Mouse (Mus musculus) midbrain, embryonic 14.5 days (tissue): ENCODE measurements around the gene Hmox1. TPM values are rescaled to one million over a fixed set of nuclear protein-coding genes. Genes with fewer than 3 reads are reported as not detected.

Experiments used
- ATAC-seq: fragments of 200-750 bp; cut with Nextera tagmentation; 2 replicates; pipeline ENCODE4 v1.8.0; 2017; ENCODE audit warnings: moderate number of reproducible peaks, moderate library complexity; ENCODE audit not compliant: low FRiP score, low TSS enrichment
- DNase-seq: peaks from one replicate; pipeline ENCODE4 v3.0.0-alpha.2; 2015
- H3K27ac ChIP-seq: fragments of 300-500 bp; sonication (generic); replicated peaks from 2 replicates; pipeline ENCODE4 v1.5.1; 2014; ENCODE audit warnings: mild to moderate bottlenecking, low read depth, low read length, moderate library complexity
- H3K27me3 ChIP-seq: fragments of 300-500 bp; sonication (generic); 2 replicates; pipeline ENCODE4 v1.6.1; 2014; ENCODE audit warnings: low read length, control low read depth, mixed read lengths; ENCODE audit not compliant: control insufficient read depth, insufficient read depth
- H3K36me3 ChIP-seq: fragments of 300-500 bp; sonication (generic); 2 replicates; pipeline ENCODE4 v1.6.1; 2014; ENCODE audit warnings: low read length, control low read depth; ENCODE audit not compliant: control insufficient read depth, insufficient read depth
- H3K4me1 ChIP-seq: fragments of 300-500 bp; sonication (generic); 2 replicates; pipeline ENCODE4 v1.6.1; 2014; ENCODE audit warnings: mild to moderate bottlenecking, antibody characterized with exemption, low read length, control low read depth; ENCODE audit not compliant: control insufficient read depth, insufficient read depth
- H3K4me2 ChIP-seq: fragments of 300-500 bp; sonication (generic); 2 replicates; pipeline ENCODE4 v1.6.1; 2014; ENCODE audit warnings: mild to moderate bottlenecking, low read length, moderate library complexity
- H3K4me3 ChIP-seq: fragments of 300-500 bp; sonication (generic); replicated peaks from 2 replicates; pipeline ENCODE4 v1.5.1; 2014; ENCODE audit warnings: low read depth, low read length
- H3K9ac ChIP-seq: fragments of 300-500 bp; sonication (generic); replicated peaks from 2 replicates; pipeline ENCODE4 v1.6.1; 2014; ENCODE audit warnings: mild to moderate bottlenecking, low read length, moderate library complexity
- H3K9me3 ChIP-seq: fragments of 300-500 bp; sonication (generic); 2 replicates; pipeline ENCODE4 v1.6.1; 2016; ENCODE audit warnings: low read length, control low read depth, mixed read lengths; ENCODE audit not compliant: control insufficient read depth
- WGBS: fragments of 180-500 bp; shearing (Covaris S2); extraction: QIAGEN DNeasy Blood & Tissue Kit; methylation state at CpG from one replicate; pipeline ENCODE4 v1.1.7; 2014; 5-methylcytosine and 5-hydroxymethylcytosine counted together
- polyA plus RNA-seq: library from polyadenylated mRNA; unstranded; fragments of >200 nt; fragmentation: Nextera tagmentation; extraction: Ambion mirVana; gene quantifications from 2 replicates; pipeline ENCODE4 v1.2.1, GENCODE M21; 2014

Gene Hmox1
- polyA plus RNA-seq, 1 experiment from 2014 or later, result 5.8 TPM

GRCm38 (mm10) chr8:75133399-75133798, 40.0 kb downstream of the Hmox1 start:
- Histone ChIP-seq H3K36me3 (peaks cover 9% of the 10 kb centered on the region), H3K9me3 (no peaks in the 10 kb centered on the region), H3K9ac (no peak overlapping the region), H3K4me3 (no peak overlapping the region), H3K4me2 (no peak overlapping the region), H3K27me3 (no peaks in the 10 kb centered on the region), H3K27ac (no peak overlapping the region), H3K4me1 (no peaks in the 10 kb centered on the region)
- ATAC-seq (no peak), DNase-seq (no peak)
- WGBS, result 72% methylated on average over 2 of the region's 2 CpGs

GRCm38 (mm10) chr8:75134603-75135391, 41.4 kb downstream of the Hmox1 start:
- 54% methylated on average over 2 of the region's 2 CpGs for WGBS
- no peak overlapping the region for H3K27ac ChIP-seq

GRCm38 (mm10) chr8:75135756-75136155, 42.3 kb downstream of the Hmox1 start:
- H3K4me2 ChIP-seq, result no peak overlapping the region
- no peak overlapping the region for H3K27ac ChIP-seq
- WGBS, result 61% methylated on average over 1 of the region's 1 CpGs
- DNase-seq (peak; percentile 16), ATAC-seq (peak; percentile 3; the same call in 1 of the 2 replicates)
- H3K9me3 ChIP-seq, result no peaks in the 10 kb centered on the region
- no peak overlapping the region for H3K4me3 ChIP-seq
- no peak overlapping the region for H3K9ac ChIP-seq
- no peaks in the 10 kb centered on the region for H3K36me3 ChIP-seq
- no peaks in the 10 kb centered on the region for H3K4me1 ChIP-seq
- H3K27me3 ChIP-seq, result no peaks in the 10 kb centered on the region

More at GRCm38 (mm10) chr8:75134603-75135391, 41.4 kb downstream of the Hmox1 start:
- H3K4me3 ChIP-seq, result no peak overlapping the region
- H3K9ac ChIP-seq, result no peak overlapping the region
- no peaks in the 10 kb centered on the region for H3K36me3 ChIP-seq
- no peak overlapping the region for H3K4me2 ChIP-seq
- H3K9me3 ChIP-seq, result no peaks in the 10 kb centered on the region
- DNase-seq, result peak; percentile 29
- H3K4me1 ChIP-seq, result no peaks in the 10 kb centered on the region
- ATAC-seq, result no peak
- no peaks in the 10 kb centered on the region for H3K27me3 ChIP-seq

GRCm38 (mm10) chr8:75136256-75136655, 42.8 kb downstream of the Hmox1 start:
- ATAC-seq (no peak), DNase-seq (no peak)
- Histone ChIP-seq H3K9me3 (no peaks in the 10 kb centered on the region), H3K36me3 (no peaks in the 10 kb centered on the region), H3K27me3 (no peaks in the 10 kb centered on the region), H3K27ac (no peak overlapping the region), H3K4me2 (no peak overlapping the region), H3K4me1 (no peaks in the 10 kb centered on the region), H3K4me3 (no peak overlapping the region), H3K9ac (no peak overlapping the region)
- 81% methylated on average over 2 of the region's 2 CpGs for WGBS

- Histone ChIP-seq H3K9ac (no peak overlapping the region), H3K9me3 (no peaks in the 10 kb centered on the region), H3K4me1 (no peaks in the 10 kb centered on the region), H3K4me3 (no peak overlapping the region), H3K27ac (no peak overlapping the region), H3K36me3 (no peaks in the 10 kb centered on the region), H3K4me2 (no peak overlapping the region), H3K27me3 (no peaks in the 10 kb centered on the region)
- WGBS, result 40% methylated on average over 3 of the region's 3 CpGs
- ATAC-seq, result no peak
- DNase-seq, result no peak
Observed at GRCm38 (mm10) chr8:75137536-75137935, 44.1 kb downstream of the Hmox1 start.

Other genes with a start within 250 kb of the Hmox1 start
- gene Isx, start 220.4 kb upstream of the Hmox1 start, polyA plus RNA-seq, result not detected in 2 replicates
- gene Hmgxb4, start 100.3 kb upstream of the Hmox1 start, polyA plus RNA-seq, result 53.1 TPM in 2 replicates
- gene Tom1, start 59.9 kb upstream of the Hmox1 start, polyA plus RNA-seq, result 24.9 and 26.2 TPM in 2 replicates
- 24.7 and 34.6 TPM in 2 replicates for gene Mcm5, start 15.9 kb downstream of the Hmox1 start, polyA plus RNA-seq
- 1.9 and 2.4 TPM in 2 replicates for gene Rasd2, start 120.3 kb downstream of the Hmox1 start, polyA plus RNA-seq